Mouse (Mus musculus) adipose tissue, adult 10 weeks (tissue): Measurements from ENCODE around the gene Cyp2a4. TPM values are rescaled to one million over a fixed set of nuclear protein-coding genes. Genes with fewer than 3 reads are reported as not detected.

Experiments
- polyA plus RNA-seq: library from polyadenylated mRNA; stranded (reverse); fragments of 350-450 nt; fragmentation: Illumina TruSeq; extraction: RNeasy Lipid Tissue Mini Kit (QIAGEN cat#74804); gene quantifications from one replicate; pipeline ENCODE4 v1.2.3, GENCODE M21; 2014; ENCODE audit warnings: low read depth, low replicate concordance

Gene Cyp2a4
- not detected for polyA plus RNA-seq

GRCm38 (mm10) chr7:26306926-26307325, at the start of gene Cyp2a4:
Gene Cyp2a4, plus strand, starts transcription at chr7:26307169.

GRCm38 (mm10) chr7:26260034-26260433, 46.9 kb upstream of the Cyp2a4 start, which contains the start of gene Vmn1r184:
Gene Vmn1r184, plus strand, starts transcription at chr7:26260334.

Other genes starting within 250 kb of the Cyp2a4 start
- not detected for gene Cyp2b13, start 245.7 kb upstream of the Cyp2a4 start, polyA plus RNA-seq
- gene Cyp2b9, start 133.8 kb upstream of the Cyp2a4 start, polyA plus RNA-seq, result not detected
- not detected for gene Vmn1r184, start 46.8 kb upstream of the Cyp2a4 start, polyA plus RNA-seq
- not detected for gene Nlrp9c, start 96.5 kb downstream of the Cyp2a4 start, polyA plus RNA-seq
- gene Nlrp4a, start 127.9 kb downstream of the Cyp2a4 start, polyA plus RNA-seq, result not detected
- gene Nlrp9a, start 227.9 kb downstream of the Cyp2a4 start, polyA plus RNA-seq, result not detected